Mouse (Mus musculus): ENCODE measurements around the gene Slc25a28.

The Slc25a28 gene

DNA sequence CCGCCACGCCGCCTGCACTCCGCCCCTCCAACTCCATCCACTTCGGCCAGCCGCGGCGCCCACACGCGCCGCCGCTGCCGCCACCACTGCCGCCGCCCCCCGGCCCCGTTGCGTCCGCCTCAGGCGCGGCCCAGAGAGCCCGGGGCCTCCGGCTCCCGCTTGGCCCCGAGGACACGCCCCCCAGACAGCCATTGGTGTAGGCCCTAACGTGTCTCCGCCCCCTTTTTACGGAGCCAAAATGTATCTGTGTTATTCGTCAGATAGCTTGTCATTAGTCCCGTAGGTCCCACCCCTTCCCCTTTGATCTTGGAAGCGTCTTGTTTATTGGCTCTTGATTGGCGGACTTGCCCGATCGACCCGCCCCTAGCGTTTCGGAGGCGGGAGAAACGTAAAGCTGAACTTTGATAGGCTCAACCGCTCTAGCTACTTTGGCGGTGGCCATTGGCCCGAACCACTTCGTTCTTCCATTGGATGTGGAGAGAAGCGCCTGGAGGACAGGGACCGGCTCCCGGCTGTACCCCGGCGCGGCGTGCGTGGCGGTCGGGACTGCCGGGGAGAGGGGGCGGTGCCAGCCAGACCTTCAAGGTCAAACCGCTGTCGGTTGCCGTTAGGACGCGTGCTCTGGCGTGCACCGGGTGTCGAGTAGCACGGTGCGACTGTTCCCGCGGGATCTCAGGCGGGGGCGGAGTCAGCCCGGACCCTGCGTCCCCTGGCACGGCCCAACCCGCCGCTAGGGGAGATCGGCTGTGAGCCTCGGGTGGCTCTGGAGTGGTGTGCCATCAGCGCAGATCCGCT is at the start of gene Slc25a28:
TSS of gene Slc25a28 (minus strand) at position 152 of the 795 bp plus-strand sequence.
- DNase-seq = peak; percentile 98

DNA sequence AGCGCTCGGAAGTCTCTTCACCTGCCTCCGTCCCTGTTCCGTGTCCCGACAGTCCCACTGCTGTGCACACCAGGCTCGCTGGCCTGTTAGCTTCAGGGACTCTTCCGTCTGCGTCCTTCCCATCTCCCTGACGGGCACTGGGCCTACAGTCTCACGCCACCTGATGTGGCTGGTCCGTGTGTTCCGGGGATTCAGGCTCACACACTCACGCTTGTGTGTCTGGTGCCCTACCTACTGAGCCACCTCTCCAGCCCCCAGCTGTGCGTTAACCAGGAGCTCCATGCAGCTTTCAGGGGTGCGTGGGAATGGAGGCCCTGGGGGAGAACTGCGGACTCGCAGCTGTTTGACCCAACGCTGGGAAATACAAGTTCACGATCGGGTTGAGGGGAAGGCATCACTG is 49.5 kb upstream of the Slc25a28 start:
- no peak for DNase-seq

DNA sequence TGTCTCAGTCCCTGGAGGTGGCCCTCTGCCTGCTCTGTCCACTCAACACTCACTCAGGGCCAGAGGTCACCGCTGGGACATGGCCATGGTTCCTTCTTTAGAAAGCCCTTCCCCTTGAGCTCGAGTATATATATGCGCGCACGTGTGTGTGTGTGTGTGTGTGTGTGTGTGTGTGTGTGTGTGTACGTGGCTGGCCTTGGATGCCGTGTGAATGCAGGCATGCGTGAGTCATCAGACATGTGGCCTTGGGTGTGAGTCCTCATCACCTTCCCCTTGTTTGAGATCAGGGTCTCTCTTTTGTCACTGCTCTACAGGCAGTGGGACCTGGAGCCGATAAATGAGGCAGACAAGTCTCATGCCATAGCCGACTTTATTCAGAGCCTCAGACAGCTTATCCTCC is 48.8 kb upstream of the Slc25a28 start:
- DNase-seq = no peak

DNA sequence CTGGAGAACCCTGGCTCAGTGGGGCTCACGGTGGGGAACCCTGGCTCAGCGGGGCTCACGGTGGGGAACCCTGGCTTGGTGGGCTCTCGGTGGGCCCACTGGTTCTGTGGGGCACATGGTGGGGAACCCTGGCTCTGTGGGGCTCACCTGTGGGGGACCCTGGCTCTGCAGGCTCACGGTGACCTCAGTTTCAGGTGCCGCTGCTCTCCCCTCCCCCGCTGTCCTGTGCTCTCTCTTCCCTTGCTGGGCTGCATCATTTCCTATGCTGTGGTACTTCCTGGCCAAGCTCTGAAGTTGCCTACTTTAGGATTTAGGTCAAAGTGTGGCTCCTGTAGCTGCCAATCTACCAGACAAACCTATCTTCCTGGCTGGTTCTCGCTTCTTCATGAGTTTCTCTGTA is 48.2 kb upstream of the Slc25a28 start:
- DNase-seq = no peak

DNA sequence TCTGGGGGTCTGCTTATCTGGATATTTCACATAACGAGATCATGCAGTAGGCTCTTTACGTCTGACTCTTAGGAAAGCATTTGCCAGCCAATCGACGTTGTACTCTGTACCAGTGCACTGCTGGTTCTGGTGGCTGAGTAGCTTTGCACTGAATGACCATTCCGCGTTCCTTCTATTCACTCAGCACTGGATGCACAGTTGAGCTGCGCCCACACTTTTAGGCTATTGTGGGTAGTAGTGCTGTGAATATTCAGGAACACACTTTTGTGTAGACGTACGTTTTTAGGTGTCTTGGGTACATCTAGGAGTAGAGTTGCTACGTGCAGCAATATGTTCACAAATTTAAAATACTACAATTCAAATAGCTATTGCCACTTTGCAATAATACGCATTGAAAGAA is 45.4 kb upstream of the Slc25a28 start:
- no peak for DNase-seq

DNA sequence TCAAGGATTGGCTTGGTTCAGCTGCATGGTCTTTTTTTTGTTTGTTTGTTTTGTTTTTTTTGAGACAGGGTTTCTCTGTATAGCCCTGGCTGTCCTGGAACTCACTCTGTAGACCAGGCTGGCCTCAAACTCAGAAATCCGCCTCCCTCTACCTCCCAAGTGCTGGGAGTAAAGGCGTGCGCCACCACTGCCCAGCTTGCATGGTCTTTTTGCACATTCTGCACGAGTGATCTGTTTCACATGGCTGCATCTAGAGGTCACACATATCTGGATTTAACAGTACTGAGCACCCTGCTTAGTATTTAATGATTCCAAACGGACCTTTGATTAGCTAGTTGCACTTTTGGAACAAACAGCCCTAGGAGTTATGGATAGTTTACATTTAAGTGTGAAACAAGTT is 37.3 kb upstream of the Slc25a28 start:
- no peak for DNase-seq

DNA sequence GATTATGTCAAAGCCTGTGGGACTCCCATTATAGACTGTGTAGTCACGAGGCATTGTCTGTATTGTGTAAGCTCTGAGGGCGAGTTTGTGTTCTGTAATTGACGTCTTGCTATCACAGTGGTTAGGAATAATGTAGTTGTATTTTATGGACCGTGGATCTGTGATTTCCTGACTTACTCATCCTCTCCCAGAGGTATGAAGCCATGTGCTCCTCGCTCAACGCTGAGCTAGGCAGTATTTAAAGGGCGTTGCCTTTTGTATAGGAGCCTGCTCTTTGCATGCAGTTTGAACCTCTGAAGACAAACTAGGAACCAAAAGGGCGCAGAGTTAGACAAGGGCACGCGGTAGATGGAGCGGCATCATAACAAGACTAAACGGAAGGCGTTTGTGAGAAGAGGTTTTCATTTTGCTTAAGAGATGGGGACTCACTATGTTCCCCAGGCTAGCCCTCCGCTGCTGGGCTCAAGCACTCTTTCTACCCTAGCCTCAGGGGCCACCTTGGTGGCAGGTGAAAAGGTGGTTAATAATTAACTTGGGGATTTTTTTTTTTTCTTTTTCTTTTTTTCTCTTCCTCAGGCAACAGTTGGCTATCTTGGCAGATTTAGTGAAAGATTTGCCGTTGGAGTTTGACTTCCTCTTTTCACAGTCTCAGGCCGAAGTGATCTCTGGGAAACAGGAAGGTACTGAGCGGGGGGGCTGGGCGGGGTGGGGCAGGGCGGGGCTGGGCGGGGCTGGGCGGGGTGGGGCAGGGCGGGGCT is 36.7 kb upstream of the Slc25a28 start:
- DNase-seq = no peak

DNA sequence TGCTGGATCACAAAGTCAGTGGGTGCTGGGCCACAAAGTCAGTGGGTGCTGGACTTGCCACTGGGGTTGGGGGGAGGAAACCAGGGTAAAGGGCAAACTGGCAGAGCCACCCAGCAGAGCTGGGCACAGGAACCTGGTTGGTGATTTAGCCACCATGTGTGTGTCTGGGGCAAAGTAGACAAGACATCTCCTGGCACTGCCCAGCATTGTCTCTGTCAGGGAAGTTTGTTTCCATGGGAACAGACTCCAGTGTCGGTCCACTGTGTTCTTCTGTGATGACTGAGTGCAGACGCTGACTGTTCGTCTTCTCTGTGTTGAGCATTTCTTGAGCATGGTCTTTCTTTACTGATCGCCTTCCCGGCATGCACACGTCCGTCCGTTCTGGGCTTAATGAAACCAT is 34.6 kb upstream of the Slc25a28 start:
- no peak for DNase-seq

DNA sequence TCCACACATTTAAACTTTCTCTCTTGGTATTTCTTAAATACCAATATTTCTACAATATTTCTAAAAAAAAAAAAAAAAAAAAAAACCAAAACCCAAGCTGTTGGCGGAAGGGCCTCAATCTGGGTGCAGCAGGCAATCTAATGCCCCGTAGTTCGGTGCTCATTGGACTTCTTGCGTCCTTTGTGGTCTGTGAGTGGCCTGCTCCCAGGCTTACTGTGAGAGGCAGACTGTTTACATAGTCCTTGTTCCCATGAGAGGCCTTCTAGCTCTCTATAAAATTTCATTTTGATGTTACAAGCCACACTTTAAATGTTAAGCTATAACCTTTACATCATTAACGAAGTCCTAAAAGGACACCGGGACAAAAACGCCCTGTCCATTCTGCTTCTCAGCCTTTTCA is 33.5 kb upstream of the Slc25a28 start:
- no peak for DNase-seq

DNA sequence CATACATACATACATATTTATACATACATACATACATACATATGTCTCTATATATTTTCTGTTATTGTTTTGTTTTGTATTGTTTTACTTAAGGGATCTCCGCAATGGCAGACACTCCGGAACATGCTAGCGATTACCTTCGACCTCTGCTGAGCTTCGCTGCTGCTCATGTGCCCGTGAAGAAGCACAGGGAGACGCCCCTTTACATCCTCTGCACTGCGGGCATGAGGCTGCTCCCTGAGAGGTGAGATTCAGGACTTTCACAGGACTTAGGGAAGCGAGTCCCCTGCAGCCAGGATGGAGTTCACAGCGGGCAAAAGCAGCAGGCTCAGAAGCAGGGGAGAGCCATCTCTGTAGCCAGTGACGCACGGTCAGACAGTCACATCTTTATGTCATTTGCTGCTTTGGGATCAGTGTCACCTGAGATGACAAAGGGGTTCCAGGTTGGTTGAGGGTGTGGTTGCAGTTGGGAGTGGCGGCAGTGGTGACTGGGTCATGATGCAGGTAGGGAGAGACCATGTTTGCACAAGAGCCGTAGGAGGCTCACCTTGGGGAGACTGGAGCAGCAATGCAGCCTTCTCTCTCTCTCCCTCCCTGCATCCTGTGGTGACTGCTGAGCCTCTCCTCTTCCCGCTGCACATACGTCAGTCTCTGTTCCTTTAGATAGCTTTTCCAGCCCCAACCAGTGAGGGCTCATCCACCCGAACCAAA is 30.3 kb upstream of the Slc25a28 start:
- no peak for DNase-seq

DNA sequence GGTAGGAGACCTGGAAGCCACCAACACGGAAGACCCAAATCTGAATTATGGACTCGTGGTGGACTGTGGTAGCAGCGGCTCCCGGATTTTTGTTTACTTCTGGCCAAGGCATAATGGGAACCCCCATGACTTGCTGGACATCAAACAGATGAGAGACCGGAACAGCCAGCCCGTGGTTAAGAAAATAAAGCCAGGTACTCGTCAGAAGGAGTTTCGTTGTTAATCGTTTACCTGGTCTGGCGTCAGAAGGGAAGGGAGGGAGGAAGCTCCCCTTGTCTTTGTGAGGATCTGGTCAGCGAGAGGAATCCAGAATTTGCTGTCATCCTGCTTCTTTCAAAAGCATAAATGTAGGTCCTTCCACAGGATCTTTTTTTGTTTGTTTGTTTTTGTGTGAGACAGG is 29.5 kb upstream of the Slc25a28 start:
- no peak for DNase-seq

DNA sequence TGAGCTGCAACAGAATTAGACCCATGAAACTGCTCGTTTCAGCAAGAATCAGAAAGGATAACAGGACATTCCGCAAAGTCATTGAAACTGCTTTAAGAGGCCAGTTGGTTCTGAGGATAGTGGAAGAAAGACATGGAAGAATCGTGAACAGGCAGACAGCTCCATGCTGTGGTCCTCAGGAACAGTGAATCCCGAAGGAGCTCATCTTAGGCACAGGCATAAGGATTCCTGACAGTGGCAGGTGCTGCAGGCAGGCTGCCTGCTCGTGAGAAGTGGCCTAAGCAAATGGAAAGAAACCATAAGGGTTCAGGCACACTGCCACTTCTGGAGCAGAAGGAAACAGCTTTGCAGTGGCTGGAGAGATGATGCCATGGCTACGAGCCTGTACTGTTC is 25.1 kb upstream of the Slc25a28 start:
- DNase-seq = no peak

DNA sequence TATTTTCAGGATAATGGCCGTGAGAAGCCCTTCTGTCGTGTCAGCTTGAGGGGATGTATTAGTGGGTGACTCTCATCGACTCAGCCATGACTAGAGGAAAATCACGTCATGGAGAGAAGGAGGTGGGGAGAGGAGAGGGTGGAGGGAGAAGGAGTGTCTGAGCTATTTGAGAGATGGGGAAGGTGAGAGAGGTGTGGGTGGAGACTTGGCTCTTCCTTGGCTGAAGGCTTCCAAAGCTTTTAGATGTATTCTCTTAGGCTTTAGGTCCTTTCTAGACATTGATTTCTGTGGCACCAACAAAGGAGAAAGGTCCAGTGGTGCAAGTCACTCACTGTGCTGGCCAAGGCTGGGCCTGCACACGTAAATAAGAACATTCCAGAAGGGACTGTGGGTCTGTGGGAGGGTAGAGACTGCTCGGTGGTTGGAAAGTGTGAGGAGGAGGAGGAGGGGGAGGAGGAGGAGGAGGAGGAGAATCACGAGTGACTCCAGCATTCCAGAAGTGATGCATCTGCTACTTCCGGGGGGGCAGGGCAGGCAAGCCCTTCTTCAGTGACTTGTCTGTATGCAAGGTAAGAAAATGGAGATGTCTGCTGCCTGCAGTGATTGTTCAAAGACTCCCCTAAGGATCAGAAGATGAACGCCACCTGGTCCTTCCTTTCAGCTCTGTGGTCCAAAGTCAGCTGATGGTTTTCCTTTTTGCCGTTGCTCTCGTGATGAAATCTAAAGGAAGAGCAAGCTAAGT is 24.5 kb upstream of the Slc25a28 start:
- no peak for DNase-seq

DNA sequence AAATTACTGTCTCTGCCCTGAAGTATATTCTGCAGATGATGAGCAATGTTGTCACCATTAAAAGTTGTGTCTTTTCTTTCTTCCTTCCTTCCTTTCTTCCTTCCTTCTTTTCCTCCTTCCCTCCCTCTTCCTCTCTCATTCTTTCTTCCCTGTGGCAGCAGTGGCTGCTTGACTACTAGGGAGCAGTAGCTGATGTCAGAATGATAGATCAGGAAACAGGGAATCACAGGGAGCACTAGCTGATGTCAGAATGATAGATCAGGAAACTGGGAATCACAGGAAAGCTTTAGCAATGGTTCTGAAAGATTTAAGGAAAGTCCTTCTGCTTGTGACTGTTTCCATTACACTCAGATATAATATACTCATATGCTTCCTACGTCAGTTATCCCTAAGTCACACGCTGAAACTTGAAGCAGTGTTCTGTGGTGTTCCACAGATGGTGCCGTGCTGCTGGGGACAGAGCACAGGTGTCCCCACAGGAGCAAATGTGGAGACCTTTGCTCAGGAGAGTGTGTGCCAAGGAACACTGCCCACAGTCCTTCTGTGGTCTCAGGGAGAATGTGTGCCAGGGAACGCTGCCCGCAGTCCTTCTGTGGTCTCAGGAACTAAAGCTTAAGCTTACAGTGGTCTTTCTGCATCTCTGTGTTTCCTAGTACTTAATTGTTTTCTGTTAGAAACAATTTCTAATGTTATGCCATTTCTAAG is 23.1 kb upstream of the Slc25a28 start:
- DNase-seq = no peak

DNA sequence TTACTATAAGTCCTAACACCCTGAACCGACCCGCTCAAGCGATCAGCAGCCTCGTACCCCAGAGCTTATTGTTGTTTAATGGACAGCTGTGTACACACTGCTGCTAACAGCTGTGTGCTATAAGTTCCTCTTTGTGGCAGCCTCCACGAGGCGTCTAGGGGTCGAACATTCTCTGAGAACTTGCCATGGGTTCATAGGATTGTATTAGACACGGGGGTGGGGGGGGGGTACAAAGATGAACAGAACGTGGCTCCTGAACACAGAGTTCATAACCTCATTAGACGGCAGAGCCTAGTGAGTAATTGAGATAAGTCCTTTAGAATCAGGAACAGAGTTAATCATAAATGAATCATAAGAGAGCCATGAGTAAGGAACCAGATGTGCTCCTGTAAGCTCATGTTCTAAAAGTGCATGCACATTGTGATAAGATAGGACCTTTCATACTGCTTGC is 20.9 kb upstream of the Slc25a28 start:
- DNase-seq = no peak

DNA sequence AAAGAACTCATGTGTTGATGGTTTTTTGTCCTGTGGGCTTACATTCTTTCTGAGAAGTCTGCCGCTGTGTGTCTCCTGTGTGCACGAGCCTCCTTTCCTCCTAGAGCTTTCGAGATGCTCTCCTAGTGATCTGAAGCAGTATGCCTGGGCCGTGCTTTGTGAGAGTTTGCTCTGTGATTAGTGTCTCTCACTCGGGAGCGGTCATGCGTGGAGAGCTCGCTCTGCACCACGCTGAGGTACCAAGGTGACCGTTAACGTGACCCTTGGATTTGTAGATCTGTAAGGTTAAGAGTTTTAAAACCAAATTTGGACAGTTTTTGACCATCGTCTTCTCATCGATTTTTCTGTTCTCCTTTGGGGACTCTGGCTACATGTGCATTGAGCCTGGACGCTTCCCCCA is 18.1 kb upstream of the Slc25a28 start:
- DNase-seq = no peak

DNA sequence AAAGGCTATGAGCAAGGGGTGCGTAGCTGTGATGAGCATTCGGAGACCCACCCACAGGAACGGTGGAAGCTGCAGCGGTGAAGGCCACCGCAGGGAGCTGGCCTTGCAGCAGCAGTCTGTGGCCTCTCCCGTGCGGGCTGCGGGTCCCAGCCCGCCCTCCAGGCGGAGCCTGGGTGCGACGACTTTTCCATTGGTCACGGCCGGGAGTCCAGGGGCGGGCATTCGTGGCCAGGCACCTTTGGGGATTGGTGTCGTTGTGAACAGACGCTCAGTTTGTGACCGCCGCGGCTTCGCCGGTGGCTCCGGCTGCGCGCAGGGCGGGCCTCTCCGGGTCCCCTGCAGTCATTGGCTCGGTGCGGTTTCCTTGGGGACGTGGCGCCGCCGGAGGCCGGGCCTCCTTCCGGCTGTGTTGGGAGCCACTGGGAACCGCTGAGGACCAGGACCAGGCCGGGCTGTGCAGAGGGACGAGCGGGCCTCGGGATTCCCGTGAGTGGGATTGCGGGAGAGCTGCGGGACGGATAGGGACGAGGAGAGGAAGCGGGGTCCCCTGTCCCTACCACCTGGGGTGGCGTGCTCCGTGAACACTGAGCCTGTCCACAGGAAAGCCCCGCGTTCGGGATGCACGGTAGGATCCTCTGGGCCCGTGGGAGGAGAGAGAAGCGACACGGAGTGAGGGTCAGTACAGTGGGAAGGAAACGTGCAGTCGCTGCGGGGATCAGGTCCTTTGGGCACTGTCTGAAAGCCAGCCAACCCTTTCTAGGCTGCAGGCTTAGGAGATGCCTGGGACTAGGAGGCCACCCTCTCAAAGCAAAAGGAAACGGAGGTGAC is 15.0 kb upstream of the Slc25a28 start, which contains the start of gene Entpd7:
TSS of gene Entpd7 (plus strand) at position 254 of the 828 bp plus-strand sequence.
- peak; percentile 95 for DNase-seq

DNA sequence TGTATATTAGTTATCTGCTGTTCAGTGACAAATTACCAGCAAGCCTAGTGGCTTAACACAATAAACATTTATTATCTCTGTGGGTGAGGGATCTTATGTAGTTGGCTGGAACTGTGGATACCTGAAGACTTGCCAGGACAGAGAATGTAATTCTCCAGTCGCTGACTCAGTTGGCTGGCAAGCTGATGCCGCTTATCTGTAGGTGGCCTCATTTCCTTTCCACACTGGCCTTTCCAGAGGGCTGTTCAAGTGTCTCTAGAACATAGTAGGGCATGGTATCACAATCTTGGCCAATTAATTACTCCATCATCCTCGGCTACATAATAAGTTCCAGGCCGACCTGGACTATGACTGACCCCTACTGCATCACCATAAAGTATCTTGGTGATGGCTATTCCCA is 6.9 kb upstream of the Slc25a28 start:
- DNase-seq = no peak

DNA sequence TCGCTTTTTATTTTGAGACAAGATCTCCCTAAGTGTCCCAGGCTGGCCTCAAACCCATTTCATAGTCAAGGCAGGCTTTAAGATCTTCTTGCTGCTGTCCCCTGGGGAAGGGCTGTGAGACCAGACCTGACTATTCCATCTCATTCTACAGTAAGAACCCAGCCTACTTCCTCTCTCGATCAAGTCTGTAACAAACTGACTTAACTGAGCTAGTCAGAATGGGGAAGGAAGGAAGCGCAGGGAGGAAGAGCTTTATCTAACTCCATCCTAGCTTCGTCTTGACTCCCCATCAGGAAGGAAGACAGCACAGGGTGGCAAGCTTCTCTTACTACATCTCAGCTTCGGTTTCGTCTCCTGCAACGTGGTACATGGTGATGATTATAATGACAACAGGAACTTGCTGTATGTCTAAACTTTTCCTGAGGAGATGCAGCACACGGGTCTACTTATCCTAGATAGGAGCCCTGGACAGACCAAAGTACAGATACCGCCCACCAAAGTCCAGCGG is 4.8 kb upstream of the Slc25a28 start:
- DNase-seq = no peak

DNA sequence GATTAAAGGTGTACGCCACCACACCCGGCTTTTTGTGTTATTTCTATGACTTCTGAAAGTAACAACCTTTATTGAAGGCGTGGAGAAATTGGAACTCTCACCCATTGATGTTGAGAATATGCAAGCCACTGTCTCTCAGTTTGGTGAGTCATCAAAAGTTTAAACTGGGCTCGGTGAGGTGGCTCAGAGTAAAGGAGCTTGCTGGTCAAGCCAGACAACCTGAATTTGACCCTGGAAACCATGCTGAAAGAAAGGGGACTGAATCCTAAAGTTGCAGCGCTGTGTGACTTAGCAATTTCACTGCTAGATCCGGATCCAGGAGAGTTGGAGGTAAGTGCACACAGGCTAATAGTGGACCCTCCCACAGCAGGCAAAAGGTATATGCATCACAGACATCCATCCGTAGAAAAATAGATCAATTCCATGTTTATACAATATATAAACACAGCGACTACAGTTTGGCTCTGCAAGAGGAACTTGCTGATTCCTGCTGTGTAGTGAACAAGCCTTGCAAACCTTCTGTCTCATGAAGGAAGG is 3.9 kb upstream of the Slc25a28 start:
- no peak for DNase-seq
